Mouse (Mus musculus): Measurements from ENCODE around the gene Hacd4. TPM values are rescaled to one million over a fixed set of nuclear protein-coding genes. Genes with fewer than 3 reads are reported as not detected.
A peak's percentile ranks its signal among the peaks of the same experiment; 100 is the strongest.
"Not testable (repeated sequence)": the region's sequence is repeated elsewhere in the genome, so short reads cannot be mapped to it uniquely, and the experiment has no call there.

Gene Hacd4
- polyA plus RNA-seq, 3 experiments from 2014 or later = 0.15 to 0.31 (median 0.21) TPM

DNA sequence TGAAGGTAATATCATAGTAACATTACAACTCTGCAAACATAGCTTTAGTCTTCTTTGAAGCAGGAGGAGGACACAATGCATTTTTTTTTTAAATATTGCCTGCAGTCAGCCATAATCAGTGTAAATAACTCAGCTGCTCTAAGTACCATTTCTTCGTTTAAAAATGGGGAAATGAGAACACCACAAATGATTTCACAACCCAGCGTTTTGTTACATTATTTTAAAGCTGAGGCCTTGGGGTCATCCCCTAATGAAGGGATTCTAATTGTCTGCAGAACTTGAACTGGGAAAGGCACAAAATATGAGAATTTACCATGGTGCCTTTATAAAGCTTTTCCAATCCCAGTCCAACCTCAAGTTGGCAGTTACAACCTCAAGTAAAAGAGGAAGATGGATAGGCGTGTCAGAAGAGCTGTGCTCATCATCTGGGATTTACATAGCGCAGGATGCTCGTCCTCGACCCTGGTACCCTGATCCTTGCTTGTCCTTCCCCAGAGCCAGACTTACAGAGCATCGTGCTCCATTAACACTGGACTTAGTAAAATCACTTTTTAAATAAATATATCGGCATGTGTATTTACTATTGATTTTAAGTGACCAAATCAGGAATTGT is 6.2 kb downstream of the Hacd4 start:
- ATAC-seq = no peak

GRCm38 (mm10) chr4:88427630-88428239 is 11.0 kb downstream of the Hacd4 start:
- no peak for ATAC-seq

GRCm38 (mm10) chr4:88424563-88424962 is 14.2 kb downstream of the Hacd4 start:
- ATAC-seq = no peak

- ATAC-seq = no peak
Measured at GRCm38 (mm10) chr4:88419378-88419777, 19.4 kb downstream of the Hacd4 start.

DNA sequence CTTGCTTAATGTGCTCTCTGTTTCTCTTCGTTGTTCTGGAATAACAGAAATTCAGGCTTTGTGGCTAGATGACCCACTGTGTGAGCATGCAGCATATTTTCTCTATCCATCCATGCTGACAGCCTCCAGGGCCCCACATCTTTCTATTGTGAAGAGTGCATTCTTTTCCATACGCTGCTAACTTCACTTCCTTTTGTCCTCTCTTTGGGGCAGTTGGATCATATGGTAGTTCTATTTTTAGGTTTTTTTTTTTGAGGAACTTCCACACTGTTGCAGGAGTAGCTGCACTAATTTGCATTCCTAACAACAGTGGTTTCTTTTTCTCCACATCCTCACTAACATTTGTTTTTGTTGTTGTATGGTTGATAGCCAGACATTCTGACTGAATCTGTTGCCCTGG is 23.7 kb downstream of the Hacd4 start:
- ATAC-seq = no peak

- ATAC-seq = no peak
Measured at GRCm38 (mm10) chr4:88412331-88412730, 26.4 kb downstream of the Hacd4 start.

DNA sequence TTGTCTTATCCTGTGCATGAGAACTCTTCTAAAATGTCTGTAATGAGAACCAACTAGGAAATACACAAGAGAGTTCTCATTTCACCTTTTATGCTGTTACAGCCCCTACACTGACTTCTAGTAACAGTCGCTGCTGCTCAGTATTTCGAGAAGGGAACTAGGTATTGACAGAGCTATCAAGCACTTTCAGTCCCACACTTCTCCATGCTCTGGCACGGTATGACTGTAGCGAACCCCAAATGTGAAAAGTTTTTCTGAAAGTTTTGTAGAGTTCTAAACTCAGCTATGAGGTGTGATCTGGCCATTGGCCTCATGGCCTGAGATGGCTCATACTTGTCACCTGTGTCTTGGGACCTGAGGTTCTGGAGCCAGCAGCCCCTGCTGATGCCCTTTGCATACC is 29.4 kb downstream of the Hacd4 start:
- ATAC-seq = no peak

GRCm38 (mm10) chr4:88406887-88407696 is 31.6 kb downstream of the Hacd4 start:
- ATAC-seq = no peak

GRCm38 (mm10) chr4:88402884-88403283 is 35.8 kb downstream of the Hacd4 start:
- no peak for ATAC-seq

GRCm38 (mm10) chr4:88400992-88401313 is 37.8 kb downstream of the Hacd4 start:
- ATAC-seq = no peak

- ATAC-seq = no peak
Measured at GRCm38 (mm10) chr4:88400302-88400991, 38.3 kb downstream of the Hacd4 start.

GRCm38 (mm10) chr4:88396995-88397521 is 41.7 kb downstream of the Hacd4 start:
- ATAC-seq = no peak

DNA sequence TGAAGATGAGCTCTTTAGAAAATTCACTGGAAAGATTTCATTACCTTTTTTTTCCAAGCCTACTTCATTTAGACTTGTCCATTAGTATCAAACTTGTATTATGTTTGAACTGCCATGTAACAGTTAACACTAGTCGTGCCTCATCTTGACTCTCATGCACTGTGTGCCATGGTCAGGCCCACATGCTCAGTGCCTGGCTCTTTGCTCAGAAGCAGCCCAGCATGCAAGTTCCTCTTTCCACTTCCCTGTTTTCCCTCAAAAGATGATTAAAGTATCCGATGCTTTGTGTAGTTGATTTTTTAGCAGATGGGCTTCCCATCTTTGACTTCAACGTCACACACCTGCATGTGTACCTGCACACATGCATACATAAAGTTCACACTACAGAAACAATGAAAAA is 43.0 kb downstream of the Hacd4 start:
- no peak for ATAC-seq

GRCm38 (mm10) chr4:88390596-88390995 is 48.1 kb downstream of the Hacd4 start:
- not testable (repeated sequence) for ATAC-seq

DNA sequence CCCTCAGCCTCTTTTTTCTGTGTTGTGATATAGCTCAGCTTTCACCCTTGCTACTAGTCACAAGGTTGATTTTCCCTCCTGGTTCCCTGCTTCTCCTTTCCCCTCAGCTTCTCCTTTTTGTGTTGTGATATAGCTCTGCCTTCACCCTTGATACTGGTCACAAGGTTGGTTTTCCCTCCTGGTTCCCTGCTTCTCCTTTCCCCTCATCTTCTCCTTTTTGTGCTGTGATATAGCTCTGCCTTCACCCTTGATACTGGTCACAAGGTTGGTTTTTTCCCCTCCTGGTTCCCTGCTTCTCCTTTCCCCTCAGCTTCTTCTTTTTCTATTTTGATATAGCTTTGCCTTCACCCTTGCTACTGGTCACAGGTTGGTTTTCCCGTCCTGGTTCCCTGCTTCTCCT is 48.7 kb downstream of the Hacd4 start:
- ATAC-seq = no peak

DNA sequence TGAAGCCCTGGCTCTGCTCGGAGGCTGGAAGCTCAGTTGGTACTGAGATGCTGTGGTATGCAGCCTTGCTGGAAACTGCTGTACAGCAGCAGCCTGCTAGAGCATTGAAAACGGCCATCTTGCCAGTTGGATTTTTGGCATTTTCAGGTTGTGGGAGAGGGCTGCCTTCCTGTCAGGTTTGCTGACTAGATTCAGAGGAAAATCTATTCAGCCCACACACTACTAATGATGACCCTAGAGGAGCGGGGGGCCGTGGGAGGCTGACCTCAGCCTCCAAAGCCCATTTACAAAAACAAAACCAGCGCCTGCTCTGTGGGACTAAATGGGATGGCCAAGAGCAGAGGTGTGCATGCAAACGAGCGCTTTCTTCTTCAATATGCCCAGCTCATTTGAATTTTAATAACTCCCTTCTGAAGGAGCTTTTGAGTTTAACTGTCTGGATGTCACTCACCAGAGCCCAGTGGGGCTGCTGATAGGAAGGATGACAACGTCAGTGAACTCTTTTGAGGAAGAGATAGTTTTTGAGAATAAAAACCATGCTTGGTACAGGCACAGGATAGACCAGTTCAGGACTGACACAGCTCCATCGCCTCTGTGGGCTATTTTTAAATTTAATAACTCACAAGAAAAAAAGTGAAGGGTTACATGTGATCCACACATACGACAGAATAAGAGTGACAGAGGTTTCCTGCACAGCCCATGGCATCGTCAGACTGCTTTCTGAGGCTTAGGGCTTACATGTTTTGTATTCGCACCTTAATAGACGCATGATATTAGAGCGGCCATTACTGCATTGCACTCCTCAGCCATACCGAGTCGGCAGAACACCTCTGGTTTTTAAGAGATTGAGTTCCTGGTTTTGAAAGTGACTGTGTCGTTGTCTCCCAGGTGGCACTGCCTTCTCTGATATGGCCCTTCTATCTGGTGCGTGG is 66.2 kb downstream of the Hacd4 start:
- ATAC-seq = no peak

DNA sequence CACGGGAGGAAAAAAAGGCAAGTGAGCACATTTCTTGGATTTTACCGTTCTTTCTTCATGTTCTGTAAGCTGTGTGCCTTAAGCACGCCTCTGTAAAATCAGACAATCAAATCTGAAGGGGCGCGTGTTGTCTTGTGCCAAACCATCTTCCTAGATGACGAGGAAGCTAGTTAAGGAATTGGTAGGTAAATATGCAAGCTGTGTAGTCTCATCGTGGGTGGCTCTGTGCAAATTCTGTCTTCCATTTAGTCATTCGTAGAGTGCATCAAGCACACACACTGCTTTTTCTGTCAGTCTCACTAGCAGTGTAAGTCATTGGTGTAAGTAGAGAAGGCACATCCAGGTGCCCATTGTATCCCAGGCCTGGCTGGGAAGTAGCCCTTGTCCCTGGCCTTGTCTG is 67.9 kb downstream of the Hacd4 start:
- ATAC-seq = no peak

DNA sequence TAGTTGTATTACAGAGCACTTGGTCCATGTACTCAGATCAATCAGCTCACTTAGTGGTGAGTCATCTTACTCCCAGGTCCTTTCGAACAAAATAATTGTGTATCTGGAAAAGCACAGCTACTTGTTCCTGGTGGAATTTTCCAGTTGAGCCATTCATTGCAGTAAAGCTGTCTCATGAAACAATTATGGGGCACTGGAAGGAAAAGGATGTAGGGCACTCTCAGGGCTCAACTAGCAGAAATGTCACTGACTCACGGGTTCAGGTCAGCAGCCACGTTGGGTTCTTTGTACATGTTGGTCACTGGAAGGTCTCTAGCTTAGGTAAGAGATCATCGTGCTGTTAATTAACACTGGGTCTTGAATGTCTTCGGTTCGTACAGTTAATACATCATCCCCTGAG is 68.8 kb downstream of the Hacd4 start:
- no peak for ATAC-seq

GRCm38 (mm10) chr4:88357431-88357830 is 81.3 kb downstream of the Hacd4 start:
- ATAC-seq = no peak

DNA sequence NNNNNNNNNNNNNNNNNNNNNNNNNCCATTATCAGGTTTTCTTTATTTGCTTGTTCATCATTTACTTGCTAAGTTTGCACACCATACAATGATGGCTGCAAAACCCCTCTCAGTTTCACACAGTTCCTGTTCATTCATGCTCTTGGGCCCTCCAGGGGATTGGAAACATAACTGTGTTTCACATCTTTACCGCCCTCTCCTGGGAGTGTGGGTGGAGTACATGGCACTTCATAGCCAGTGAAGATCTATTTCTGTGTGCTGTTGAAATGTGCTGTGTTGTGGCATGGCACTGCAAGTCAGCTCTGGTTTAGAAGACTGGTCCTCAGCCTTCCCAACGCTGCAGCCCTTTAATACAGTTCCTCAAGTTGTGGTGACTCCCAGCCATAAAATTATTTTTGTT is 82.1 kb downstream of the Hacd4 start:
- ATAC-seq = no peak

DNA sequence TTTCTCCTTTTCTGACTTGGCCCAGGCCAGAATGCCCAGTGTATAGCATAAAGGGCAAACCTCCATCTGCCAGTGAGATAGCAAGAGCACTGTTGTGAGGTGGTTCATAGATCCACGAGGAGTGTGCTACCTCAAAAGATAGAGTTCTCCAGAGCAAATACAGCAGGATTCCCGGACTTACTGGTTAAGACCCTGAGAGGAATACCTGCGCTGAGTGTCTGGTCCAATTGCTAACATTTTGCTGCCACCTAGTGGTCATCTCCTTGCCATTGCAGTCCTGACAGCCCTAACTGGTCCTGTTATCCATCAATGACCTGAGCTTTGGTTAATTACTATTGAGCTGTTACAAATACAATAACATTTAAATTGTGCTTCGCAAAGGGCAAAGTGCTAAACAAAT is 87.8 kb downstream of the Hacd4 start:
- ATAC-seq = peak; percentile 90
